Mouse (Mus musculus) intestine, embryonic 15.5 days (tissue): ENCODE measurements around the gene Rpp38. TPM values are rescaled to one million over a fixed set of nuclear protein-coding genes. Genes with fewer than 3 reads are reported as not detected.

Experiments used
- ATAC-seq: fragments of 200-750 bp; cut with Nextera tagmentation; 2 replicates; pipeline ENCODE4 v1.8.0; 2017; ENCODE audit warnings: moderate TSS enrichment, moderate library complexity
- H3K27ac ChIP-seq: fragments of 300-500 bp; sonication (generic); 2 replicates; pipeline ENCODE4 v1.5.1; 2015; ENCODE audit warnings: mild to moderate bottlenecking, inconsistent platforms
- H3K27me3 ChIP-seq: fragments of 300-500 bp; sonication (generic); replicated peaks from 2 replicates; pipeline ENCODE4 v1.6.1; 2015; ENCODE audit warnings: inconsistent platforms
- H3K36me3 ChIP-seq: fragments of 300-500 bp; sonication (generic); 2 replicates; pipeline ENCODE4 v1.6.1; 2015; ENCODE audit warnings: inconsistent platforms
- H3K4me1 ChIP-seq: fragments of 300-500 bp; sonication (generic); replicated peaks from 2 replicates; pipeline ENCODE4 v1.6.1; 2015; ENCODE audit warnings: inconsistent platforms
- H3K4me2 ChIP-seq: fragments of 300-500 bp; sonication (generic); replicated peaks from 2 replicates; pipeline ENCODE4 v1.6.1; 2015; ENCODE audit warnings: mild to moderate bottlenecking, inconsistent platforms
- H3K4me3 ChIP-seq: fragments of 300-500 bp; sonication (generic); replicated peaks from 2 replicates; pipeline ENCODE4 v1.5.1; 2015; ENCODE audit warnings: inconsistent platforms
- H3K9ac ChIP-seq: fragments of 300-500 bp; sonication (generic); 2 replicates; pipeline ENCODE4 v1.6.1; 2015; ENCODE audit warnings: inconsistent platforms
- H3K9me3 ChIP-seq: fragments of 300-500 bp; sonication (generic); 2 replicates; pipeline ENCODE4 v1.6.1; 2016; ENCODE audit warnings: inconsistent platforms
- WGBS: fragments of 180-500 bp; shearing (Covaris S2); methylation state at CpG from one replicate; pipeline ENCODE4 v1.1.7; 2015; 5-methylcytosine and 5-hydroxymethylcytosine counted together
- polyA plus RNA-seq: library from polyadenylated mRNA; unstranded; fragments of >200 nt; fragmentation: Nextera tagmentation; extraction: Ambion mirVana; gene quantifications from 2 replicates; pipeline ENCODE4 v1.2.1, GENCODE M21; 2015

The Rpp38 gene
- 26.3 and 27.8 TPM in 2 replicates for polyA plus RNA-seq

DNA sequence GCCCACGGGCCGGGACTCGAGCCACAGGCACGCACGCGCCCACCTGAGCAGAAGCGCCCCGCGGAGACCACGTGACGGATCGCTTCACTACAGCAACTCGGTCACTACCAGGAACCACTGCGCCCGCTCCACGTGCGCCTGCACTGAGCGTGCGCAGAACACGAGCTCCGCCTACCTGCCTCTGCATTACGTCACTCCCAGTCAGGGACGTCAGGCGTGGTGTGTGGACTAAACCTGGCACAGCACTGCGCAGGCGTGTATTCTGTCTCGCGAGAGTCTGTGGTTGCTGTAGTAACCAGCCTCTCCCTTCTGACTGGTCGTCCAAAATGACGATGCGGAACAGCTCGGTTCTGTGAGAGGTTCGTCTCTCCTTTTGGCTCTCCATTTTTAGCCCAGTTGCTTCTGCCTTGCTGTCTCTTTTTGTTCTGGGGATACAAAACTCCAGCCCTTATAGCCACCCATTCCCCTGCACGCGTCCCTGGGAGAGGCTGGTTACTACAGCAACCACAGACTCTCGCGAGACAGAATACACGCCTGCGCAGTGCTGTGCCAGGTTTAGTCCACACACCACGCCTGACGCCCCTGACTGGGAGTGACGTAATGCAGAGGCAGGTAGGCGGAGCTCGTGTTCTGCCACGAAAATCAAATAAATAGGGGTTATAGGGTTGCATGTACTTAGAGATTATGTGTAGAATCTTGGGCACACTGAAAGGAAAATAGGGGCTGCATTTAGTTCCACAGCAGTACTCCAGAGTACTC lies at the start of gene Rpp38:
Rpp38 (minus strand) TSS at position 160 of the 759 bp plus-strand sequence.
- H3K9me3 ChIP-seq: no peaks in the 10 kb centered on the region
- peak within 1 kb of the TSS; percentile 60 for H3K27ac ChIP-seq
- peaks cover 11% of the 10 kb centered on the region; the same call in 1 of the 2 replicates for H3K36me3 ChIP-seq
- H3K4me1 ChIP-seq: peaks cover 11% of the 10 kb centered on the region
- H3K4me2 ChIP-seq: peak within 1 kb of the TSS; percentile 70
- peaks cover 3% of the 10 kb centered on the region; the same call in 1 of the 2 replicates for H3K27me3 ChIP-seq
- H3K4me3 ChIP-seq: peak within 1 kb of the TSS; percentile 61
- peak; percentile 97 for ATAC-seq
- under 1% methylated on average over 44 of the region's 45 CpGs for WGBS
- peak within 1 kb of the TSS; percentile 61 for H3K9ac ChIP-seq

DNA sequence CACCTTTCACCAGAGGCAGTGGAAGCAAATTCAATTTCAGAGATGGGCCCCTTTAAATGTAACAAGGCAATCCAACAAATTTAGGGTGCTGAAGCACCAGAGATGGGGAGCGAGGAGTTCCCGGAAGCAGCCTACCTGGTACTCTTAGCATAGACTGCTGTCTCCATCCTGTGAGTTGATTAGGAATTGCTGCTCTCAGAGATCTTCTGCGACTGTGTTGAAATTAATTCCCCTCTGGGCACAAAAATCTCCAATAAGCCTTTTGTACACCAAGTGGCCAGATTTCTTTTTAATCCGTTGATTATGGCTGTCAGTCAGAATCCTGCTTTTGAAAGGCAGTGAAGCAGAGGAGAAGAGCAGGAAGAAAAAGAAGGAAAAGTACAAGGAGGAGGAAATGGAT lies 32.7 kb upstream of the Rpp38 start:
- no peaks in the 10 kb centered on the region for H3K27me3 ChIP-seq
- no peak overlapping the region for H3K4me2 ChIP-seq
- ATAC-seq: no peak
- H3K27ac ChIP-seq: no peak overlapping the region
- H3K36me3 ChIP-seq: no peaks in the 10 kb centered on the region
- H3K4me1 ChIP-seq: no peaks in the 10 kb centered on the region
- no peak overlapping the region for H3K4me3 ChIP-seq
- H3K9ac ChIP-seq: no peak overlapping the region
- whole genome bisulfite sequencing: 68% methylated on average over 4 of the region's 4 CpGs
- H3K9me3 ChIP-seq: no peaks in the 10 kb centered on the region

DNA sequence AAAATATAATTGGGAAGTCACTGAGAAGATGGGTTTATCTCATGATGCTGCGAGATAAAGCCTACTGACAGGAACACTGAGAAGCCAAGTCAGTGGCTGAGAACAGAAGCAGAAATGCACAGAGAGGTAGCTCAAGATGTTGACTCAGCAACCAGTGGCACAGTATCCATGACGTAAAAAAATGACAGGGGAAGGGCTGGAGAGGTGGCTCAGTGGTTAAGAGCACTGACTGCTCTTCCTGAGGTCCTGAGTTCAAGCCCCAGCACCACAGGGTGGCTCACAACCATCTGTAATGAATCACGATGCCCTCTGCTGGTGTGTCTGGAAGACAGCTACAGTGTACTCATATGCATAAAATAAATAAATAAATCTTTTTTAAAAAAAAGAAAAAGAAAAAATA lies 28.6 kb upstream of the Rpp38 start:
- ATAC-seq: no peak
- WGBS: 74% methylated on average over 3 of the region's 3 CpGs
- Histone ChIP-seq H3K4me1 (no peaks in the 10 kb centered on the region), H3K36me3 (no peaks in the 10 kb centered on the region), H3K4me3 (no peak overlapping the region), H3K9ac (no peak overlapping the region), H3K9me3 (no peaks in the 10 kb centered on the region), H3K27me3 (no peaks in the 10 kb centered on the region), H3K4me2 (no peak overlapping the region), H3K27ac (no peak overlapping the region)

DNA sequence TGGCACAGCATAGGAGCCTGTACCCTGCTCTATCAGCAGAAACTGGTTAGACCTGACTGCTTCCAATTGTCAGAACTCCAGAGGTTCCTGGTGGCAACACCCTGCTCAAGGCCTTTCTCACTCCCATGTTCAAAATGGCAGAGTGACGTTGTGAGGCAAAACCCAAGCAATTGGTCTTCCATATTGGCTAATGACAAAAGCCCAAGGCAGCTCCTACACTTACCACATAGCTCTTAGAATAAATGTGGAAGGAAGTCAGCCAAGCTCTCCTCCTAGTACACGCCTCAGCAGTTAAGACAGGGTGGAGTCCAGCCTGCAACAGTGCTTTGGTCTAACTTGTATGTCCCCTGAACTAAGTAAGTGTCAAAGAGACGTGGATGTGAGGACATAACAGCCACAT lies 25.4 kb upstream of the Rpp38 start:
- WGBS: 70% methylated on average over 3 of the region's 3 CpGs
- H3K4me1 ChIP-seq: no peaks in the 10 kb centered on the region
- no peaks in the 10 kb centered on the region for H3K36me3 ChIP-seq
- no peak overlapping the region for H3K4me2 ChIP-seq
- no peaks in the 10 kb centered on the region for H3K27me3 ChIP-seq
- no peak overlapping the region for H3K9ac ChIP-seq
- no peaks in the 10 kb centered on the region for H3K9me3 ChIP-seq
- no peak for ATAC-seq
- no peak overlapping the region for H3K27ac ChIP-seq
- H3K4me3 ChIP-seq: no peak overlapping the region

DNA sequence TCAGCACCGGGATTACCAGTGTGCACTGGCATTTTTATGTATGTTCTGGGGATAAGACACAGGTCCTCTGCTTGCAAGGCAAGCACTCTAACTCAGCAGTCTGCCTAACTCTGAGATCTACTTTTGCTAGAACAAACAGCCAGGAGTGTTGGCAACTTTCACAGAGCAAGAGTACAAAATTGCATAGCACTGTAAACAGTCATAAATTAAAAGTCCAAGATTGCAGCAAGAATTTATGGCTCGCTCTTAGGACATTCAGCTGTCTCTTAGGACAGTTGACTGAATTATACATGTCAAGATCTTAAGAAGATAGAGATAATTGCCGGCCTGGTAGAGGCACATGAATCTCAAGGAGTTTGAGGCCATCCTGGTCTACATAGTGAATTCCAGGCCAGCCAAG lies 23.9 kb upstream of the Rpp38 start:
- H3K27me3 ChIP-seq: no peaks in the 10 kb centered on the region
- no peak overlapping the region for H3K9ac ChIP-seq
- no peaks in the 10 kb centered on the region for H3K9me3 ChIP-seq
- H3K27ac ChIP-seq: no peak overlapping the region
- H3K4me3 ChIP-seq: no peak overlapping the region
- H3K4me1 ChIP-seq: no peaks in the 10 kb centered on the region
- no peak overlapping the region for H3K4me2 ChIP-seq
- 30% methylated on average over 3 of the region's 3 CpGs for WGBS
- no peaks in the 10 kb centered on the region for H3K36me3 ChIP-seq
- ATAC-seq: no peak

DNA sequence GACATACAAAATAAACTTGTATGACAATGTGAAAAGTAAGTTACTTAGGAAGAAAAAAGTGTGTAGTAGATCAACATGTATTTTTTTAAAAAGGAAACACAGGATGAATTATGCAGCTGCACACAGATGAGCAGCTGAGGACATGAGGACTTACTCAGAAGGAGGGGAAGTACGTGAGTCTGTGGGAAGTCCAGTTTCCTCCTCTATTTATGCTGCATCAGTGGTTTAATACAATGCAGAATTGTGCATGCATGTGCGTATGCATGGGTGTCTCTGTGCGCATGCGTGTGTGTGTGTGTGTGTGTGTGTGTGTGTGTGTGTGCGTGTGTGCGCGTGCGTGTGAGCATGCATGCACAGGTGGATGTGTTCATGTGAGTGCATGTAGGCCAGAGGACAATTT lies 23.4 kb upstream of the Rpp38 start:
- no peaks in the 10 kb centered on the region for H3K36me3 ChIP-seq
- no peak overlapping the region for H3K4me3 ChIP-seq
- no peaks in the 10 kb centered on the region for H3K9me3 ChIP-seq
- no peak for ATAC-seq
- no peak overlapping the region for H3K9ac ChIP-seq
- H3K4me1 ChIP-seq: no peaks in the 10 kb centered on the region
- no peak overlapping the region for H3K4me2 ChIP-seq
- WGBS: 88% methylated on average over 8 of the region's 8 CpGs
- H3K27me3 ChIP-seq: no peaks in the 10 kb centered on the region
- no peak overlapping the region for H3K27ac ChIP-seq

DNA sequence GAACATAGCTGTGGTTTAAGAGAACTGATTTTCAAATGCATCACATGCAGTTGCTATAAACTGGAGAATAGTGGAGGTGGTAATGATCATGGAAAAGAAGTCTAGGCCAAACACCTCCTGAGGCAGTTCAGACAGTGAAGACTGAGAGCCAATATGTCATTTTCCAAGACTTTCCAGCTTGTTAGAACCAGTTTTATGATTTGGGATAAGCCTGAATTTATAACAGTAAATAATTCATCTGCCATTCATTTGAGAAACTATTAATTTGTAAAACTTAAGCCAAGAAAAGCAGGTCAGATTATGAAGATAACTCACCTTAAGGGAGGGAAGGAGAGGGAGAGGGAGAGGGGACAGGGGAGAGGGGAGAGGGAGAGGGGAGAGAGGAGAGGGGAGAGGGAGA lies 20.7 kb upstream of the Rpp38 start:
- no peak for ATAC-seq
- no peak overlapping the region for H3K9ac ChIP-seq
- no peaks in the 10 kb centered on the region for H3K36me3 ChIP-seq
- H3K4me2 ChIP-seq: no peak overlapping the region
- H3K9me3 ChIP-seq: no peaks in the 10 kb centered on the region
- H3K4me1 ChIP-seq: no peaks in the 10 kb centered on the region
- no peak overlapping the region for H3K27ac ChIP-seq
- H3K27me3 ChIP-seq: no peaks in the 10 kb centered on the region
- H3K4me3 ChIP-seq: no peak overlapping the region

DNA sequence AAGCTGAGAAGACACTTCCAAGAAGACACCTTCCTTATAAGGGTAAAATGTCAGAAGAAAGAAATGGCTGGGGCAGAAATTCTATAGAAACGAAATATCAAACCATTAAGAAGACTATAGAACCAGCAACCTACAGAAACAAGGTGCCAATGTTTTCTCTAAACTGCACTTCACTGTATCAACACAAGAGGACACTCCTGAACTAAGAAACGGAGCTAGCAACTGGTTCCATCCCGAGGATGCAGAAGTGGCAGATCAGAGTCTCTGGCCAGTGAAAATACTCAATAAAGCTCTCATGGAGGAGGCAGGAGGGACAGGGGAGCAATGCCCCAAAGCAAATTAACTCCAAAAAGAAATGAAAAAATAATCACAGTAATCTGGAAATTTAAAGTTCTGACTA lies 16.5 kb upstream of the Rpp38 start:
- Histone ChIP-seq H3K9ac (no peak overlapping the region), H3K36me3 (no peaks in the 10 kb centered on the region), H3K4me2 (no peak overlapping the region), H3K27ac (no peak overlapping the region), H3K27me3 (no peaks in the 10 kb centered on the region), H3K9me3 (no peaks in the 10 kb centered on the region), H3K4me1 (no peaks in the 10 kb centered on the region), H3K4me3 (no peak overlapping the region)
- no peak for ATAC-seq
- WGBS: 14% methylated on average over 3 of the region's 3 CpGs

DNA sequence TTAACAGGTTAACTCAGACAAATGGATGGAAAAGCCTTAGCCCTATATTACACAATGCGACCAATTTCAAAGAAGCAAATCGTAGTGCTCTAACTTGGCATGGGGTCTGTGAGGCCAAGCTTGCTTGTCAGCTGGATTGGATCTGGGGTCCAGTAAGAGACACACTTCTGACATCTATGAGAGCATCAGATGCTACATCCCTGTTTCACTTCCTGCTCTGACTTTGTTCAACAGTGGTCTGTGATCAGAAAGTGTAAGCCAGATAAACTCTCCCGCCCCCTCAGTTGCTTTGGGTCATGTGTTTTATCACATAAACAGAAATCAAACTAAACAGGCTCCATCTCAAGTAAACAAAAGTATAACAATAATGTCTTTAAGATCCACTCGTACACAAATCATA lies 16.0 kb upstream of the Rpp38 start:
- 75% methylated on average over 4 of the region's 4 CpGs for WGBS

DNA sequence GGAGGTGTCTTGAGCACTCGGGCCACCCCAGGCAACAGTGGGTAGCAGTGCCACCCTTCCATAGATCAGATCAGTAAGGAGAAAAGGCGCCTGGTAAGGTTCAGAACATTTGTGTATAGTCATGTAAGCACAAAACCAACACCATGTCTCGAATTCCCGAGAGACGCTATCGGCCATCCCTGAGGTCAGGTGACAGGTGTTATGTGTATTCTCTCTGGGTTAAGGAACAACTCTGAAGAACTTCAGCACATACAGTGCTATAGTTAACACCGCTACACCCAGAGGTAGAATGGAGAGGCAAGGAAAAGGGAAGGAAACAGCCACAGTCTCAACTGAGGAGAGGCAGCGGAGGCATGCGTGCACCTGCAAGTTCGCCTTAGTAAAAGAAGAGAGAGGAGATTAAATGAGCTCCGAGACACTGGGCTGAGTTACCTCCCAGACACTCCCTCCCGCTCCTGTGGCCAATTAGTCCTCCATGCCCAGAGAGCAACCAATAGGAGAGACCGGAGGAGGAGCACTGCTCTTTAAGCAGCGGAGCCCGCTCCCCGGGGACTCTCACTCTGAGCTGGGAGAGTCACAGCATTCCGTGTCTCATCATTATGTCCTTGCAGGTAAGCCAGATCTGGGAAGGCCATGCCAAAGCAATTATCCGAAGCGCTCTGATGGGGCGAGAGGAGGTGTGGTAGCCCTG lies 3.3 kb upstream of the Rpp38 start, which contains the start of gene Acbd7:
Acbd7 (plus strand) TSS at position 558 of the 691 bp plus-strand sequence.
- Histone ChIP-seq H3K27ac (0 out of 2 replicates have a peak within 1 kb of the TSS, but pooled peaks have one; percentile 44), H3K9me3 (no peaks in the 10 kb centered on the region), H3K4me3 (peak within 1 kb of the TSS; percentile 34), H3K9ac (0 out of 2 replicates have a peak within 1 kb of the TSS, but pooled peaks have one; percentile 26), H3K4me2 (peak within 1 kb of the TSS; percentile 67), H3K27me3 (peaks cover 3% of the 10 kb centered on the region; the same call in 1 of the 2 replicates), H3K36me3 (no peaks in the 10 kb centered on the region), H3K4me1 (peaks cover 9% of the 10 kb centered on the region)
- 3% methylated on average over 20 of the region's 20 CpGs for WGBS
- ATAC-seq: peak; percentile 60

More for the DNA sequence above, 16.0 kb upstream of the Rpp38 start:
- H3K4me1 ChIP-seq: no peaks in the 10 kb centered on the region
- H3K36me3 ChIP-seq: no peaks in the 10 kb centered on the region
- H3K9me3 ChIP-seq: no peaks in the 10 kb centered on the region
- no peak overlapping the region for H3K4me2 ChIP-seq
- ATAC-seq: no peak
- no peak overlapping the region for H3K27ac ChIP-seq
- H3K27me3 ChIP-seq: no peaks in the 10 kb centered on the region
- H3K4me3 ChIP-seq: no peak overlapping the region
- H3K9ac ChIP-seq: no peak overlapping the region

DNA sequence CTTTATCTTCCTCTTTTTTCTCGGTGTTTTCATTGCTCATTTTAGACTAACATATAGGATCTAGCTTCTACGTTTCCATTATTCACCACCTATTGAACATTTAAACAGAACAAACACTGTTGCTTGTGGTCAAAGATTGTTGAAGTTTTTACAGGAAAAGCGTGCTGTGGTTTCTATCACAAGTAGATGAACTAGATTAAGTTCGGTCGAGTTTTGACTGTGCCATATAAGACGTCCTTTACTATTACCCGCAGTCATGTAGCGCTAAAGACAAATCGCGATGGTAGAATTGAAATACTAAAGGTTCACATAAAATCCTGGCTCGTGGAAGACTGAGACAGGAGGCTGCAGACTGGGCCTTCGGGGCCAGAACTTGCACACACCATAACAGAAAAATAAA lies 1.3 kb upstream of the Rpp38 start:
- no peak overlapping the region for H3K27ac ChIP-seq
- H3K4me1 ChIP-seq: peaks cover 11% of the 10 kb centered on the region
- no peaks in the 10 kb centered on the region for H3K9me3 ChIP-seq
- H3K27me3 ChIP-seq: peaks cover 3% of the 10 kb centered on the region; the same call in 1 of the 2 replicates
- H3K36me3 ChIP-seq: peaks cover 5% of the 10 kb centered on the region; the same call in 1 of the 2 replicates
- no peak for ATAC-seq
- no peak overlapping the region for H3K4me2 ChIP-seq
- no peak overlapping the region for H3K4me3 ChIP-seq
- no peak overlapping the region for H3K9ac ChIP-seq
- 89% methylated on average over 12 of the region's 12 CpGs for WGBS

DNA sequence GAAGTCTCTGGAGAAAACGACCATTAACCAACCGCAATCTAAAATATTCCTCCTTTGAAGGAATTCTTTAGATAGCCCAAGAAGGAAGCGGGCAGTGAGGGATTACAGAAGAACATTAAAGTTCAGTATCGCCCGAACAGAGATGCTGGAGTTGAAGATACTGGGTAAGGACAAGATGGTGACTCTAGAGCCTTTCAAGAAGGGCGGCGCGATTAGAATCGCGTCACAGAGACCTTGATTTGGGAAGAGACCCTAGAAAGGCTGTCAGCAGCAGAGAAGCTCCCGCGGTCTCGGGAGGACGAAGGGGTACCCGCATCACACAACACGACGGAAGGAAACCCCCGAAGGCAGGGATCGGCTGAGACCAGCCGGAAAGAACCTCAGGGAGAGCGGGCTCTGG lies 387 bp downstream of the Rpp38 start:
- ATAC-seq: no peak

More for the DNA sequence above, 387 bp downstream of the Rpp38 start:
- Histone ChIP-seq H3K27ac (peak overlapping the region; percentile 60), H3K4me2 (peak overlapping the region; percentile 70), H3K27me3 (peaks cover 3% of the 10 kb centered on the region; the same call in 1 of the 2 replicates), H3K9ac (peak overlapping the region; percentile 61), H3K4me1 (peaks cover 11% of the 10 kb centered on the region), H3K4me3 (peak overlapping the region; percentile 61), H3K36me3 (peaks cover 13% of the 10 kb centered on the region; the same call in 1 of the 2 replicates), H3K9me3 (no peaks in the 10 kb centered on the region)
- under 1% methylated on average over 21 of the region's 21 CpGs for WGBS
